In genomic region chr7:25515667-25516066, GRCm38 (mm10) we compare ENCODE assay signal across 16 mouse cellular contexts. TPM values are rescaled to one million over a fixed set of nuclear protein-coding genes. Genes with fewer than 3 reads are reported as not detected.
DNase-seq lines count a peak whose midpoint lies in the region; ATAC-seq and TF ChIP-seq lines count a peak whose summit lies in the region.
"Not testable (repeated sequence)": the region's sequence is repeated elsewhere in the genome, so short reads cannot be mapped to it uniquely, and the experiment has no call there.
"Had no signal": no experiment of that assay in that cellular context is flagged by ENCODE, and none has a peak within 500 bp of the region (broad histone marks: within the 10 kb centered on the region; RNA-seq: fewer than 3 reads in every experiment).

No protein-coding gene starts in this region.

- not testable (repeated sequence) for H3K4me3 ChIP-seq in forebrain, embryonic 14.5 days (ENCODE audit: low read depth, low read length); hindbrain, embryonic 12.5 days; hindbrain, embryonic 16.5 days (ENCODE audit: low read length); lung, postnatal 0 days (ENCODE audit: low read depth, low read length); midbrain, postnatal 0 days (ENCODE audit: low read depth, low read length)

- ATAC-seq in forebrain, embryonic 14.5 days = peak; percentile 97
- peak; percentile 29; the same call in 1 of the 2 replicates for ATAC-seq in hindbrain, embryonic 12.5 days (ENCODE audit: low FRiP score)
- peak; percentile 81; the same call in 1 of the 2 replicates for ATAC-seq in hindbrain, embryonic 16.5 days
- ATAC-seq in lung, postnatal 0 days = peak; percentile 55
- peak; percentile 54; the same call in 1 of the 2 replicates for ATAC-seq in midbrain, postnatal 0 days (ENCODE audit: low FRiP score)

- H3K4me2 ChIP-seq in forebrain, embryonic 14.5 days (ENCODE audit: low read length); hindbrain, embryonic 12.5 days (replicated peaks); hindbrain, embryonic 16.5 days (ENCODE audit: low read length); lung, postnatal 0 days (replicated peaks; ENCODE audit: low read depth, low read length); midbrain, postnatal 0 days (ENCODE audit: low read depth, low read length, poor library complexity, severe bottlenecking): not testable (repeated sequence)

- DNase-seq in brain, embryonic 18.5 days (ENCODE audit: low read depth, low spot score) = peak; percentile 2
- peak; percentile 76 for DNase-seq in forebrain, embryonic 14.5 days (ENCODE audit: low spot score)
- peak; percentile 21 for DNase-seq in layer of hippocampus, adult 9-10 months (ENCODE audit: low spot score)
- DNase-seq in lung, postnatal 0 days (ENCODE audit: low spot score) = not testable (repeated sequence)
- DNase-seq in midbrain, postnatal 0 days (ENCODE audit: low spot score) = peak; percentile 21

- H3K27ac ChIP-seq in forebrain, embryonic 14.5 days (ENCODE audit: low read depth, low read length); hindbrain, embryonic 12.5 days; hindbrain, embryonic 16.5 days (ENCODE audit: low read depth, low read length); lung, postnatal 0 days (ENCODE audit: low read length); midbrain, postnatal 0 days (ENCODE audit: low read depth, low read length): not testable (repeated sequence)

- H3K4me1 ChIP-seq in forebrain, embryonic 14.5 days (ENCODE audit: control insufficient read depth, insufficient read depth, low read length); hindbrain, embryonic 12.5 days; hindbrain, embryonic 16.5 days (ENCODE audit: control insufficient read depth, insufficient read depth, low read depth, low read length); lung, postnatal 0 days (ENCODE audit: insufficient read depth, low read depth, low read length); midbrain, postnatal 0 days (ENCODE audit: insufficient read depth, low read length): not testable (repeated sequence)

- TF ChIP-seq EP300 in lung, postnatal 0 days (IDR thresholded peaks at IDR 0.05) = not testable (repeated sequence)

- not testable (repeated sequence) for H3K9ac ChIP-seq in forebrain, embryonic 14.5 days (ENCODE audit: low read length); hindbrain, embryonic 12.5 days; hindbrain, embryonic 16.5 days (ENCODE audit: low read depth, low read length); lung, postnatal 0 days (replicated peaks; ENCODE audit: low read depth); midbrain, postnatal 0 days (replicated peaks; ENCODE audit: low read length, poor library complexity, severe bottlenecking)

- H3K36me3 ChIP-seq in forebrain, embryonic 14.5 days (ENCODE audit: control insufficient read depth, insufficient read depth, low read length); hindbrain, embryonic 12.5 days; hindbrain, embryonic 16.5 days (ENCODE audit: control insufficient read depth, insufficient read depth, low read length); lung, postnatal 0 days (ENCODE audit: insufficient read depth, low read length); midbrain, postnatal 0 days (ENCODE audit: insufficient read depth, low read length): not testable (repeated sequence)

- TF ChIP-seq CTCF in lung, postnatal 0 days (IDR thresholded peaks at IDR 0.05); midbrain, postnatal 0 days (IDR thresholded peaks at IDR 0.05): not testable (repeated sequence)

- not testable (repeated sequence) for H3K27me3 ChIP-seq in forebrain, embryonic 14.5 days (replicated peaks; ENCODE audit: control insufficient read depth, insufficient read depth, low read length); hindbrain, embryonic 12.5 days; hindbrain, embryonic 16.5 days (replicated peaks; ENCODE audit: control insufficient read depth, insufficient read depth, low read length); lung, postnatal 0 days (replicated peaks; ENCODE audit: insufficient read depth, low read length); midbrain, postnatal 0 days (ENCODE audit: insufficient read depth, low read length)

- H3K9me3 ChIP-seq in forebrain, embryonic 14.5 days (replicated peaks; ENCODE audit: control insufficient read depth, low read length); hindbrain, embryonic 12.5 days (replicated peaks); hindbrain, embryonic 16.5 days (ENCODE audit: control insufficient read depth, low read length); lung, postnatal 0 days (ENCODE audit: low read length); midbrain, postnatal 0 days (ENCODE audit: low read length): not testable (repeated sequence)

- 6% methylated on average over 1 of the region's 1 CpGs for WGBS in forebrain, embryonic 14.5 days
- WGBS in hindbrain, embryonic 12.5 days = 71% methylated on average over 1 of the region's 1 CpGs
- 45% methylated on average over 1 of the region's 1 CpGs for WGBS in hindbrain, embryonic 16.5 days
- WGBS in lung, postnatal 0 days = 27% methylated on average over 1 of the region's 1 CpGs
- WGBS in midbrain, postnatal 0 days = 33% methylated on average over 1 of the region's 1 CpGs

RNA-seq across cellular contexts. Expression of gene Ceacam2, which starts 24.0 kb away (rescaled TPM):
- not detected in 2 replicates for polyA plus RNA-seq in forebrain, embryonic 14.5 days (2014; fragmentation: Nextera tagmentation; extraction: Ambion mirVana)
- not detected in 2 replicates for polyA plus RNA-seq in hindbrain, embryonic 12.5 days (2016; fragmentation: Nextera tagmentation; extraction: Ambion mirVana)
- polyA plus RNA-seq in hindbrain, embryonic 16.5 days (2015; fragmentation: Nextera tagmentation; extraction: Ambion mirVana) = 0.05 and 0.16 TPM in 2 replicates
- polyA plus RNA-seq in lung, postnatal 0 days (2015; fragmentation: Nextera tagmentation; extraction: Ambion mirVana) = not detected in 2 replicates
- not detected in 2 replicates for total RNA-seq in midbrain, postnatal 0 days (2014; rRNA removed)
- not detected in 2 replicates for polyA plus RNA-seq in midbrain, postnatal 0 days (2015; fragmentation: Nextera tagmentation; extraction: Ambion mirVana)
- total RNA-seq: CH12.LX; common myeloid progenitor, adult 5-6 weeks; hematopoietic stem cell, adult 5-6 weeks had no signal
- polyA plus RNA-seq: activated CD4-positive, CD25-positive, alpha-beta regulatory T cell, adult 4 months; embryonic facial prominence, embryonic 11.5 days; forebrain, embryonic 11.5 days; heart, embryonic 11.5 days; heart, embryonic 15.5 days; intestine, embryonic 16.5 days had no signal

RNA-seq across cellular contexts. Expression of gene Ceacam1, which starts 38.3 kb away (rescaled TPM):
- 0.95 and 0.99 TPM in 2 replicates for polyA plus RNA-seq in forebrain, embryonic 14.5 days (2014; fragmentation: Nextera tagmentation; extraction: Ambion mirVana)
- 0.81 and 1.8 TPM in 2 replicates for polyA plus RNA-seq in hindbrain, embryonic 12.5 days (2016; fragmentation: Nextera tagmentation; extraction: Ambion mirVana)
- polyA plus RNA-seq in hindbrain, embryonic 16.5 days (2015; fragmentation: Nextera tagmentation; extraction: Ambion mirVana) = 0.59 and 1.6 TPM in 2 replicates
- polyA plus RNA-seq in lung, postnatal 0 days (2015; fragmentation: Nextera tagmentation; extraction: Ambion mirVana) = 21.7 and 23.5 TPM in 2 replicates
- total RNA-seq in midbrain, postnatal 0 days (2014; rRNA removed) = 1.4 and 2.9 TPM in 2 replicates
- 0.84 and 0.94 TPM in 2 replicates for polyA plus RNA-seq in midbrain, postnatal 0 days (2015; fragmentation: Nextera tagmentation; extraction: Ambion mirVana)

Comparison
In these comparisons a context has a peak if more than half of its experiments do, and no peak if none do; other contexts are left out.
1. ATAC-seq: peak in every context shown above with its lines; median percentile 97 in forebrain, embryonic 14.5 days; 81 in hindbrain, embryonic 16.5 days; 55 in lung, postnatal 0 days; 54 in midbrain, postnatal 0 days; 29 in hindbrain, embryonic 12.5 days.